Mouse (Mus musculus): ENCODE data around the gene Col9a1.

Col9a1 gene

GRCm38 (mm10) chr1:24222231-24222630, 44.8 kb downstream of the Col9a1 start:
- DNase-seq (ENCODE audit: low spot score in 2 of 2), result no peak

DNA sequence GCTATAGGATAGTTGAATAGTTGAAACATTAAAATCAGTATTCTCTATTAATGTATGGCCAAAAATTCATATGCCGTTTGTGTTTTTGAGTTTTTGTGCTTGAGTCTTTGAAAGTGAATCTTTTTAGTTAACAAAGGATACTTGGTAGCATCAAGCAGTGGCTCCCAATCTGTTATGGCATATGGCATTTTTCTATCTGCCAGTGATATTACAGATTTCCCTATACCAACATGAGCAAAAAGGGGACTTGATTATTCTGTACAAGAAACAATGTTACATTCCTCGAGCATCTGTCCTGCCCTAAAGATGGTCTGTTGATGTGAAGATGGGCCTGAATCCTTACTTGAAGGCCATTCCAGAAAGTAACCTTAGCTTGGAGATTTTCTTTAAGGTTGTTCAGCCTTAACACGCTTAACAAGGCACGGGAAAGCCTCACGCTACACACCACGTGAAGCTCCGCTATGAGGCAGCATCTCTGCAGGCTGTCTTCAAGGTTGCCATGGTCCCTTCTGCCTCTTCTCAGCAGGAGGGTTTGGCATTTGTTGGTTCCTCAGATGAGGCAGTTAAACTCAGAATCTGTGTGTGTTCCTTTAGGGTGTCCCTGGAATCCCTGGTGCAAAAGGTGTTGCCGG, 45.7 kb downstream of the Col9a1 start:
- no peak for DNase-seq (ENCODE audit: low spot score in 2 of 2)

DNA sequence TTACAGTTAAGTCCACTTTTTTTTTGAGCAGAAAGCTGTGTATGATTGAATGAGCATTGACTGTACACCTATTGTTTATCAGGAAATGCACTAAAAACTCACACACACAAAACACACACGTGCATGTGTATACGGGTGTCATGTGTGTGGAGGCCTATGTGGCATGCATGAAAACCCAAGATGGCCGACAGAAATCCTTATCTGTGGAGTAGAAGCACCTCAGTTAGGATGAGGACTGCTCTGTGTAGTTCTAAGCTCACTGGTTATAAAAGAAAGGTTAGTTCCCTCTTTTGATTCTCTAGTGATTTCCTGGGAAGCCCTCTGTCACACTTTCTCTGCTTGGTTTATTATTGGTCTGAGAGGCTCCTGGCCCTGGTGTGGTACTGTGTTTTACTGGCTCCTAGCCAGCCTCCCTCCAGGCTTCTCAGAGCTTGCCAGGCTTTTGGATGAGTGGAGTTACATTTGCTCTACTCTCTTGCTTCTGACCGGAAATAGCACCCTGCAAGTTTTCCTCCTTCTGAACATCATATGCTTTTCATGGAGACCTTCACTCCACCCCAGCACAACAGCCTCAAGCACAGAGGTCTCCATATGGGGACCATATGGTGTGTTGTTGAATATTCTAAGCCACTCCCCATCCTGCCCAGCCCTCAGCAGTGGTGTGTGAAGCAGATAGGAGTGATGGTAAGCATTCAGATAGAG, 48.6 kb downstream of the Col9a1 start:
- DNase-seq (ENCODE audit: low spot score in 2 of 2), result no peak

DNA sequence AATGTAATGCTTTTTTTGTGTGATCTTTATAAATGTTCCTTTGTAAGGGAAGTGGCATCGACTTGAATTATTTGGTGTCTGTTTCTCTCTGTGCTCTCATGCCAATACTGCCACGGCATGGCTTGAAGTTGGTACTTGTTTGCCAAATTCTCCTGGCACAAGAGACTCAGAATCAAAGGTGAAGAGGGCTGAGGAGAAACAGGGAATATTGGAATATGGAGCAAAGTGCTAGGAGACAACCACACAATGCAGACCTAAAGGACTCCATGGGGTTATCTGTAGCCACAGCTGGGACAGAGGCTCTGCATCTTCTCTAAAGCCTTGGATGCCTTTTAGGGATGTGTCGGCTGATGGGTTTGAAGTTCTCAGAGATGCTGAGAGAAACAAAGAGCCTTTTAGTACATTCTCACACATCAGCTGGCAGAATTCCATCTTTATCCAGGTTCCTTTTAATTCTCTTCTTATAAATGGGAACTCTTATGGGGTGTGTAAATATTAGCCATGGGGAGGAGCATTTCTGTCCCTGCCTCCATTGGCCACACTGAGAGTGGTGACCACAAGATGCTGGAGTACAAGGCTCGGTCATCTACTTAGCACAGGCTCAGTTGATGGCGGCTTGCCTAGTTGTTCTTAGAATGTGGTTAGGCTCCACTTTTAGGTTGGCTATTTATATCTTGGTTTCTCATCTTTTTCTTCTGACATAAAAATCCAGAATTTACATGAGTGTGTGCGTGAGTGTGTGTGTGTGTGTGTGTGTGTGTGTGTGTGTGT, 49.7 kb downstream of the Col9a1 start:
- DNase-seq (ENCODE audit: low spot score in 2 of 2), result no peak

- DNase-seq (ENCODE audit: low spot score in 2 of 2), result no peak
These were observed 52.1 kb downstream of the Col9a1 start for GRCm38 (mm10) chr1:24229552-24229951.

DNA sequence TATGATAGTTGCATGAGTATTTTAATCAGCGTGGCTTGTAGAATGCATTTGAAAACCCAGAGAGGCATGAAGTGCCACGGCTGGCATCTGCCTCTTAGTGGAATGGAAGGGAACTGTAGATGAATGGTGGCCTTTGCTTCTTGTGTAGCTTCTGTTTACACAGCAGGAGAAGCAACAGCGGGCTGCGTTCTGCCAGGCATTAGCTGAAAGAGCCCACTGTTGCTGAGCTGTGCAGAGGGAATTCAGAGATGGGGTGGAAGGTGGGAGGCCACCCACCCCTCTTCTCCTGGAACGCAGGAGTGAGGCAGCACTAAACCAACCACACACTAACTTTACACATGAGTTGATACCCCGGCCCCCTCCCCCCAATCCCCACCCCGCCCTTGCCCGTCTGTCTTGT, 53.0 kb downstream of the Col9a1 start:
- DNase-seq (ENCODE audit: low spot score in 2 of 2), result no peak

GRCm38 (mm10) chr1:24231504-24232270, 54.3 kb downstream of the Col9a1 start:
- DNase-seq (ENCODE audit: low spot score in 2 of 2), result no peak

- no peak for DNase-seq (ENCODE audit: low spot score in 2 of 2)
These were observed 58.9 kb downstream of the Col9a1 start for GRCm38 (mm10) chr1:24236330-24236729.

DNA sequence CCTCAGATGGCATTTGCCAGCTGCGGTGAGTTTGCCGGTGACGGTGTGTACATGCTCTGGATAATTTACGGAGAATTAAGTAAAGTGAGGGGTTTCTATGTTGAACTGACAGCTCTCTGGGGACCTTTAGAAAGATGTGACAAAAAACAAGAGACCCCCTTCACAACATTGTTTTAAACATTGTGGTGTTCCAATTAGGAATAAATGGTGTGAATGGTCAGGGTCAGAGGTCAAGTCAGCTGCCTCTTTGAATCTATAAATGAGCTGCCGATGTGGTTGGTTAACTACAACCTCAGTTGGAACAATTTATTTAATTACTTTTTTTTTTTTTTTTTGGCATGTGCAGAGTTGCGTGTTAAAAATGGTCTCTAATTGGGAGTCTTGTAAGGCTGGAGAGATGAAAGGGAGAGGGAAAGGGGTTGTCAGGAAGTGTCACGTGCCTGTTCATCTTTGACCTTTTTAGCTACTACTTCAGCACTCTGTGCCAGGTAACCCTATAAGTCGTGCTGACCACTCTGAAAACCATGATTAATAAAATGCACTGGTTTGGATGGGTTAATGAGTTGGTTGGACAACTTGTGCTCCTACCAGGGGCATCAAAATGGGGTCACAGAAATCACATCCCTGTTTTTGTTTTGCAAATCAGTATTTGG, 62.8 kb downstream of the Col9a1 start:
- no peak for DNase-seq (ENCODE audit: low spot score in 2 of 2)

DNA sequence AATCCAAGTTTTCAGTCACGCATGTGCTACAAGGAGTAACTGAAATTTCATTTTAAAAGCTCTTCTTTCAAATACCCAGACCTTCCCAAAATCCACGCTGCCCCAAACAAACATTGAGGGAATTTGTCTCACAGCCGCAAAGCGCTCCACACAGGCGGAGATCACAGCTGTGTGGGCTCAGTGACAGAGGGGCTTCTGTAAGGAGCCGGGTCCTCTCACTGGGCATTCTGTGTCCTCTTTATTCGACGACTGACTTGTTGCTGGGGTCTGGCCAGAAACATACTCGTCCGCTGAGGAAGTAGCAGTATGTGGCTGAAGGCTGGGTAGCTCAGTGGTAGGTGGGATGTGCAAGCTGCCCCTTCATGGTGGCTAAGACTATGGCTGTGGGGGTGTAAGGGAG, 67.5 kb downstream of the Col9a1 start:
- no peak for DNase-seq (ENCODE audit: low spot score in 2 of 2)

GRCm38 (mm10) chr1:24245700-24246375, 68.4 kb downstream of the Col9a1 start:
- no peak for DNase-seq (ENCODE audit: low spot score in 2 of 2)

DNA sequence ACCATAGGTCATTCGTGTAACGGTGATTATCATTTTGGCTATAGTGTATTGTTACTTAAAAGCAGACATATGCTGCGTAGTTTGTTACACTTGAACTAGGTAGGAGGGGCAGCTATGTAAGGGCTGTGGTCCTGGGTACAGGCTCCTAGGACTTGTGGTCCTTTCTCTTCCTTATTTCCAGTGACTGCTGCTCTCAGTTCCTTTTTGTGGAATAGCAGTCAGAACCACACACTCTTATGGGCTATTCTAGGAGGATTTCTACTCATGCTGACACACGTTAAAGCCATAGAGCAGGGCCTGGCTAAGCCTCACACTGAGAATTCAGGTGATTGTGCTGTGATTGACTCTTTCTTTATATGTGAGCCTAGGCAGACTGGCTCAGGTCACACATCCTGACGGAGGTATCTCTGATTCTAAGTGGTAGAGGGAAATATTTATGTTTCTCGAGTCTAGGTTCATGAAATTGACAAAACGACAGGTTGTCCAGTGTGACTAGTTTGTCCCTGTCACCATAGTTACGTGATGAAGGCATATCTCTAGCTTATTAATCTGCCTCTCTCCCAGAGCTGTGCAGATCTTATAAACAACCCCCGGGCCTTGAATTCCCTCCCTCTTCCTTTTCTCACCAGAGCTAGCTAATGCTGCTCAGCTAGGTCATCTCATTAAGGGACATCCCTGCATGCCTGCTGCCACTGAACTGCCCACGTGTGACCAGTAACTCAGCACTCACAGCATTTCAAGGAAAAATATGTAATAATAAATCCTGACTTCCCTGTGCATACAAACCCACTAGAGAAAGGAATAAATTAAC, 71.1 kb downstream of the Col9a1 start:
- DNase-seq (ENCODE audit: low spot score in 2 of 2), result peak in 1 of 2 experiments; percentile 6

GRCm38 (mm10) chr1:24249105-24249664, 71.8 kb downstream of the Col9a1 start:
- no peak for DNase-seq (ENCODE audit: low spot score in 2 of 2)

GRCm38 (mm10) chr1:24257961-24258360, 80.6 kb downstream of the Col9a1 start:
- DNase-seq (ENCODE audit: low spot score in 2 of 2), result no peak

DNA sequence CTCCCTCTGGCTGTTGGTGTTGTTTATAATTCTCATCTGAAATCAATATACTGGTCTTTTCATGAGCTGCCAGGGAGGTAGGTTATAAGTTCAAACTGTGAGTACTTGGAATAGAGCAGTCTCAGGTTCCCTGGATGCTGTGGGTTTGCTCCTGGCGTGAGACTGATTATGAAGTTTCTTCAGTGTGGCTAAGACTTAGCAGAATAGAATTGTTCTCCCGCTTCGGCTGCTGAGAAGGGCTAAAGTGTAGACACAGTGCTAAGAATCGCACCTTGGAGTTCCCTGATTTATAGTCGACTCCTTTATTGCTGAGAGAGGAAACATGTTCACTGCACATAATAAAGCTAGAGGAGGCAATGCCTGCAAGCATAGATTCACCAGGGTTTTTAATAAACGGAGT, 82.0 kb downstream of the Col9a1 start:
- DNase-seq (ENCODE audit: low spot score in 2 of 2), result no peak

DNA sequence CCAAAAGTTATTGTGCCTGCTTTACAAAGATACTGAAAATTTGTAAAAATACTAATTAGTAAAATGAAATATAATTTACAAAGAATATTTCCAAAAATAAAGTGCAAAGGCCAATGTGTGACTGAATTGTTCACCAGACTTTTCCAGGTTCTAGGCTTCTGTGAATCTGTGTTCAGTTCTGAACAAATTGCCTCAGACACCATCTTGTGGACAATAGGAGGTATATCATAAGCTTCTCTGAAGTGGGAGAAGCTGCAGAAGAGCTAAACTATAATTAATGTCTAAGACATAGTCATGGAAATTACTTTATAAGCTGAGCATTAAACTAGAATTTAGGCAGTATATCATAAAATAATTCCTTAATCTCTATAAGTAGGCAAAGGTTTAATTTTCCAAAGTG, 83.8 kb downstream of the Col9a1 start:
- DNase-seq (ENCODE audit: low spot score in 2 of 2), result no peak

DNA sequence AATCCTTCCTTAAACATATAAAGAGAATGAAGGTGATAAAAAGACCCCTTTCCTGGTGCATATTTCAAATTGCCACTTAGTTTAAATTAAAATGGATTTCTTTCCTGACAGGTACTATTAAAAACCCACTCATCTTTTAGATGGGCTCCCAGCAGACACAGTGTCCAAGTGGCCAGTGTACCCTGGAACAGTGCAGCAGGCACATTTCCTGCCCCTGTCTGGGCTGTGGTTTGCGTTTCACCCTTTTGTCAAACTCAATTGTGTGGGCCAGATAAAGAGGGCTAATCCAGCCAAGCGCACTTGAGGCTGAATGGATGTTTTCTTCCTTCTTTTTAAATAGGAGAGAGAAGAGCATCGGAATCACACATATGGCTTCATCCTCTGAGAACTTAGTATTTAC, 89.6 kb downstream of the Col9a1 start:
- no peak for DNase-seq (ENCODE audit: low spot score in 2 of 2)

- DNase-seq (ENCODE audit: low spot score in 2 of 2), result no peak
These were observed 109.0 kb downstream of the Col9a1 start for GRCm38 (mm10) chr1:24286360-24286759.

GRCm38 (mm10) chr1:24292515-24292914, 115.1 kb downstream of the Col9a1 start:
- DNase-seq (ENCODE audit: low spot score in 2 of 2), result no peak

Data from heart, adult 9 months (tissue).